Mouse (Mus musculus): Measurements from ENCODE around the gene Kcnk4. TPM values are rescaled to one million over a fixed set of nuclear protein-coding genes. Genes with fewer than 3 reads are reported as not detected.
A peak's percentile ranks its signal among the peaks of the same experiment; 100 is the strongest.

Kcnk4 gene
- total RNA-seq, 2 experiments from 2014 or later: 0.11 TPM; not detected in 1

- no peak for ATAC-seq (ENCODE audit: poor library complexity, severe bottlenecking)
Measured at GRCm38 (mm10) chr19:6919876-6920740, 14.2 kb downstream of the Kcnk4 start.

GRCm38 (mm10) chr19:6919431-6919830, 14.9 kb downstream of the Kcnk4 start:
- ATAC-seq (ENCODE audit: poor library complexity, severe bottlenecking): no peak

- no peak for ATAC-seq (ENCODE audit: poor library complexity, severe bottlenecking)
Measured at GRCm38 (mm10) chr19:6918321-6918720, 16.0 kb downstream of the Kcnk4 start.

DNA sequence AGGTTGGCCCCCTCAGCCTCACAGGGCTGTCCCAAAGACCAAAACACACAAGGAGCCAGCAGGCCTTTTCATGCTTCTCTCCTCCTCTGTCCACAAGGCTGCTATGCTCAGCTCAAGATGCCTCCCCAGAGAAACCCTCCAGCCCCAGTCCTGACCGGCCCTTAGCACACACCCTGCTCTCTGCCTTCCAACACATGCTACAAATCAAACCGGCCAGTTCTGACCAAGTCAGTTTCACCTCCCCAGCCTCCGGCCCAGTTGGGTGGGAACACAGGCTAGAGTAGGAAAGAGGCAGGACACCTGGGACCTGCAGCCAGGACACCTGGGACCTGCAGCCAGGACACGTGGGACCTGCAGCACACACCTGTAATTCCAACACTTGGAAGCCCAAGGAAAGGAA, 17.8 kb downstream of the Kcnk4 start:
- no peak for ATAC-seq (ENCODE audit: poor library complexity, severe bottlenecking)

DNA sequence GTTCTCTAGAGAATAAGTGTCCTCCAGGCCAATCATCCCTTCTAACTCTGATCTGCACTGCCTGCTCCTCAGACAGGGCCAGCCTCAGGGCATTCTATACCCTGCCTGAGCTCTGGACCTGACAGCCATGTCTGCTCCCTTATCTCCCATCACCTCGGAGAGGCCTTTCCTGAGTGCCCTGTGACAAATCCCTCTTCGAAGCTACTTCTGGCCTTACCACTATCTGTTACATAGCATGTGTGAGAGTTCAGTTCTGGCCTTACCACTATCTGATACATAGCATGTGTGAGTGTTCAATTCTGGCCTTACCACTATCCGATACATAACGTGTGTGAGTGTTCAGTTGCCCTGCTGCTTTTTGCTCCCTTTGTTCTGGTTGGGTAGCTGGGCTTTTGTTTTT, 19.0 kb downstream of the Kcnk4 start:
- ATAC-seq (ENCODE audit: poor library complexity, severe bottlenecking): no peak

GRCm38 (mm10) chr19:6914540-6914939, 19.8 kb downstream of the Kcnk4 start:
- no peak for ATAC-seq (ENCODE audit: poor library complexity, severe bottlenecking)

GRCm38 (mm10) chr19:6913991-6914390, 20.3 kb downstream of the Kcnk4 start:
- ATAC-seq (ENCODE audit: poor library complexity, severe bottlenecking): no peak

GRCm38 (mm10) chr19:6913036-6913435, 21.3 kb downstream of the Kcnk4 start:
- no peak for ATAC-seq (ENCODE audit: poor library complexity, severe bottlenecking)

- ATAC-seq (ENCODE audit: poor library complexity, severe bottlenecking): no peak
Measured at GRCm38 (mm10) chr19:6912205-6912970, 21.9 kb downstream of the Kcnk4 start.

- ATAC-seq (ENCODE audit: poor library complexity, severe bottlenecking): no peak
Measured at GRCm38 (mm10) chr19:6911101-6912074, 22.9 kb downstream of the Kcnk4 start.

GRCm38 (mm10) chr19:6910306-6910705, 24.0 kb downstream of the Kcnk4 start:
- ATAC-seq (ENCODE audit: poor library complexity, severe bottlenecking): peak; percentile 22

DNA sequence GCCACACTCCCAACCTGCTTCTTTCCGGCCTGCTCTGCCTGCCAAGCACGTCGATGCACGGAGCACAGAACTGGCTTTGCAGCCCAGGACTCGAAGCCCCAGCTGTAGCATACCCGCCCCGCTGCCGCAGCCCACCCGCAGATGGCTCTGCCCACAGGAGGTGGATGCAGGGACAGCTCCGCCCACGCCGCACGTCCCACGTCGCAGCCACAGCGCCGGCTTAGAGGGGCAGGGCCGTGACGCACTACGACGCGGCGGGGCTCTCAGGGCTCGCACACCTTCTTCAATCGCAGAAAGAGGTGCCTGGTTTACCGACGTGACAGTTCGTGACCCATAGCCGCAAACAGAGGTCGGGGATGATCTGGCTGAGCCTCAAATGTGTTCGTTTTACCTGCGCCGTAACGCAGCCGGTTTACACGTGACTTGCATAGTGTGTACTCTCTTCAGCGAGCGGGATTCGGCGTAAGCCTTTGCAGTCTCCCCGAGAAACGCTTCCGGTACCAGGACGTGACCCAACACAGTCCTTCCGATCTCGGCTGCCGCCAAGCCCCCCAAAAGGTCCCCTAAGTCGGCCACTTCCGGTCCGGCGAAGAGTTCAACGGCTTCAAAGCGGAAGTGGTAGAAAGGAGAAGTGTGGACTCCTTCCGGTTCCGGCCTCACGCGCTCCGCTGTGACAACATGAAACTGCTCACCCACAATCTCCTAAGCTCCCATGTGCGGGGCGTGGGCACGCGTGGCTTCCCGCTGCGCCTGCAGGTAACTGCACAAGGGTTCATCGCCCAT, 24.6 kb downstream of the Kcnk4 start, which contains the start of the genes Trmt112 and Prdx5:
Gene Trmt112 (plus strand): TSS at position 192 of the 783 bp plus-strand sequence.
Gene Prdx5 (minus strand): TSS at position 600 of the 783 bp plus-strand sequence.
- ATAC-seq (ENCODE audit: poor library complexity, severe bottlenecking): peak; percentile 88

DNA sequence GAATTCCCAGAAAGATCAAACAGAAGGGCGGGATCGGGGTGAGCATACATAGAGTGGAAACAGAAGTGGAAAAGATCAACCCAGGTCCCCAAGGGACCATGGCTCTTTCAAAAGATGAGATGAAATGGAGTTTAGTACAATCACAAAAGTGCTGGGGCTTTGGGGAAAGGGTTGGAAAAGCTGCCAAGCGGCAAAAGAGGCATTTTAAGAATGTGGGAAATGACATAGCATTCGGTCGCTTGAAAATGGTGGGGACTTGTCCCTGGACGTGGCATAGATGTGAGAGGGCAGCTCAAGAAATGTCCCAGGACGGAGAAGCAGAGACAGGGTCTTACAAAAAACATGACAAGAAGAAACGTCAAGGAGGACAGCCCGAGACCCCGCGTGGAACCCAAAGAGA, 25.3 kb downstream of the Kcnk4 start:
- ATAC-seq (ENCODE audit: poor library complexity, severe bottlenecking): no peak

- peak; percentile 33 for ATAC-seq (ENCODE audit: poor library complexity, severe bottlenecking)
Measured at GRCm38 (mm10) chr19:6907811-6908540, 26.3 kb downstream of the Kcnk4 start.

- no peak for ATAC-seq (ENCODE audit: poor library complexity, severe bottlenecking)
Measured at GRCm38 (mm10) chr19:6907094-6907493, 27.2 kb downstream of the Kcnk4 start.

GRCm38 (mm10) chr19:6906199-6906598, 28.1 kb downstream of the Kcnk4 start:
- ATAC-seq (ENCODE audit: poor library complexity, severe bottlenecking): no peak

- no peak for ATAC-seq (ENCODE audit: poor library complexity, severe bottlenecking)
Measured at GRCm38 (mm10) chr19:6905498-6906159, 28.7 kb downstream of the Kcnk4 start.

DNA sequence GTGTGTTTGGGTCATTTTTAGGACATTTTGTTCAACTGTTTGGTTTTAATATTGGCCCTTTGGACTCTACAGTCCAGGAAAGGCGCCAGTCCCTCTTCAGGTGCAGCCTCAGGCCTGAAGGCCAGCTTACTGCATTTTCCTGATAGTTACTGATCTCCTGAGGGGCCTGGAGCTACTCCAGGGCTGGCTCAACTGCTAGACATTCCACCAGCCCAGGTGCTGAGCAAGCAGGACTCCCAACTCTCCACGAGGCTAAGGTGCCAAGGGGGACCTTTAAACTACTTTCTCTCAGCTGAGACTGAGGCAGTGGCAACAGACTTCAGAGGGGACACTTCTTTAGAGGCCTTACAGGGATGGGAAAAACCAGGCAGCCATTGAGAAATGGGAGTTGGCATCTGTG, 29.5 kb downstream of the Kcnk4 start:
- no peak for ATAC-seq (ENCODE audit: poor library complexity, severe bottlenecking)

DNA sequence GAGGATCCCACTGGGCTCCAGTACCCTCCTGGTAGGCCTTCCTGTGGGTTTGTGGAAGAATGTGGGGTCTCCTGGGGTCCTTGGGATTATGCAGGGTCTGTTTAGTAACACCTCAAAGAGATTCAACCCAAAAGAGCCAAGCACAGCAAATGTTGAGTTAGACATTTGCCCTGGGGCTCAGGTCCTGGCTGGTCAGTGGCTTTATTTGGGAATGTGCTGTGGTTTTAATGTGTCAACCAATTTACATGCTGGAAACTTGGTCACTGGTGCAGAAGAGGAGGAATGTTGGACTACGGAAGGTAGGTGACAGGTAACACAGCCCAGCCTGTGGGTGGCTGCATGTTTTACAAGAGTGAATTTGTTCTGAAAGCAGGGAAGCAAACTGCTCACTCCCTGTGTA, 31.3 kb downstream of the Kcnk4 start:
- ATAC-seq (ENCODE audit: poor library complexity, severe bottlenecking): no peak

Data from megakaryocyte, adult 5-6 weeks (primary cell).